Mouse (Mus musculus): ENCODE measurements around the gene Pacrg. TPM values are rescaled to one million over a fixed set of nuclear protein-coding genes. Genes with fewer than 3 reads are reported as not detected.

Pacrg gene
- polyA plus RNA-seq, 1 experiment from 2014 or later, result 18.4 TPM

GRCm38 (mm10) chr17:10635955-10636470 lies 204.1 kb downstream of the Pacrg start:
- Histone ChIP-seq H3K9me3 (ENCODE audit: control insufficient read depth, low read length) (no peaks in the 10 kb centered on the region), H3K36me3 (ENCODE audit: control insufficient read depth, insufficient read depth, low read length) (no peaks in the 10 kb centered on the region), H3K9ac (replicated peaks; ENCODE audit: low read depth, low read length) (no peak overlapping the region), H3K4me3 (ENCODE audit: low read depth, low read length) (no peak overlapping the region), H3K4me2 (ENCODE audit: low read depth, low read length) (no peak overlapping the region), H3K27ac (ENCODE audit: low read depth, low read length) (no peak overlapping the region), H3K27me3 (ENCODE audit: control insufficient read depth, insufficient read depth, low read length) (no peaks in the 10 kb centered on the region), H3K4me1 (ENCODE audit: control insufficient read depth, insufficient read depth, low read length) (0 out of 2 replicates have a peak, but pooled peaks cover 1% of the 10 kb centered on the region)
- ATAC-seq (ENCODE audit: low read depth), result no peak
- WGBS, result 61% methylated on average over 8 of the region's 8 CpGs

- no peaks in the 10 kb centered on the region for H3K9me3 ChIP-seq (ENCODE audit: control insufficient read depth, low read length)
- H3K36me3 ChIP-seq (ENCODE audit: control insufficient read depth, insufficient read depth, low read length), result no peaks in the 10 kb centered on the region
- H3K4me2 ChIP-seq (ENCODE audit: low read depth, low read length), result no peak overlapping the region
- whole genome bisulfite sequencing, result 90% methylated on average over 11 of the region's 11 CpGs
- no peak overlapping the region for H3K27ac ChIP-seq (ENCODE audit: low read depth, low read length)
- no peak overlapping the region for H3K9ac ChIP-seq (replicated peaks; ENCODE audit: low read depth, low read length)
- no peaks in the 10 kb centered on the region for H3K27me3 ChIP-seq (ENCODE audit: control insufficient read depth, insufficient read depth, low read length)
- H3K4me3 ChIP-seq (ENCODE audit: low read depth, low read length), result no peak overlapping the region
- H3K4me1 ChIP-seq (ENCODE audit: control insufficient read depth, insufficient read depth, low read length), result peaks cover 7% of the 10 kb centered on the region; the same call in 1 of the 2 replicates
- ATAC-seq (ENCODE audit: low read depth), result no peak
Measured at GRCm38 (mm10) chr17:10635470-10635869, 204.6 kb downstream of the Pacrg start.

- H3K4me1 ChIP-seq (ENCODE audit: control insufficient read depth, insufficient read depth, low read length), result peaks cover 8% of the 10 kb centered on the region; the same call in 1 of the 2 replicates
- no peak for ATAC-seq (ENCODE audit: low read depth)
- WGBS, result 95% methylated on average over 6 of the region's 6 CpGs
Measured at GRCm38 (mm10) chr17:10635046-10635445, 205.1 kb downstream of the Pacrg start.

GRCm38 (mm10) chr17:10633769-10634168 lies 206.3 kb downstream of the Pacrg start:
- Histone ChIP-seq H3K9ac (replicated peaks; ENCODE audit: low read depth, low read length) (no peak overlapping the region), H3K4me3 (ENCODE audit: low read depth, low read length) (no peak overlapping the region), H3K36me3 (ENCODE audit: control insufficient read depth, insufficient read depth, low read length) (no peaks in the 10 kb centered on the region), H3K4me2 (ENCODE audit: low read depth, low read length) (no peak overlapping the region), H3K27ac (ENCODE audit: low read depth, low read length) (no peak overlapping the region), H3K9me3 (ENCODE audit: control insufficient read depth, low read length) (no peaks in the 10 kb centered on the region), H3K27me3 (ENCODE audit: control insufficient read depth, insufficient read depth, low read length) (no peaks in the 10 kb centered on the region), H3K4me1 (ENCODE audit: control insufficient read depth, insufficient read depth, low read length) (peaks cover 8% of the 10 kb centered on the region; the same call in 1 of the 2 replicates)
- no peak for ATAC-seq (ENCODE audit: low read depth)
- WGBS, result 92% methylated on average over 7 of the region's 7 CpGs

More at GRCm38 (mm10) chr17:10635046-10635445, 205.1 kb downstream of the Pacrg start:
- Histone ChIP-seq H3K36me3 (ENCODE audit: control insufficient read depth, insufficient read depth, low read length) (no peaks in the 10 kb centered on the region), H3K9ac (replicated peaks; ENCODE audit: low read depth, low read length) (no peak overlapping the region), H3K27ac (ENCODE audit: low read depth, low read length) (no peak overlapping the region), H3K4me2 (ENCODE audit: low read depth, low read length) (no peak overlapping the region), H3K27me3 (ENCODE audit: control insufficient read depth, insufficient read depth, low read length) (no peaks in the 10 kb centered on the region), H3K9me3 (ENCODE audit: control insufficient read depth, low read length) (no peaks in the 10 kb centered on the region), H3K4me3 (ENCODE audit: low read depth, low read length) (no peak overlapping the region)

- no peak overlapping the region for H3K9ac ChIP-seq (replicated peaks; ENCODE audit: low read depth, low read length)
- WGBS, result 87% methylated on average over 4 of the region's 4 CpGs
- H3K27me3 ChIP-seq (ENCODE audit: control insufficient read depth, insufficient read depth, low read length), result no peaks in the 10 kb centered on the region
- peaks cover 12% of the 10 kb centered on the region; the same call in 1 of the 2 replicates for H3K4me1 ChIP-seq (ENCODE audit: control insufficient read depth, insufficient read depth, low read length)
- ATAC-seq (ENCODE audit: low read depth), result no peak
- no peak overlapping the region for H3K27ac ChIP-seq (ENCODE audit: low read depth, low read length)
- no peaks in the 10 kb centered on the region for H3K36me3 ChIP-seq (ENCODE audit: control insufficient read depth, insufficient read depth, low read length)
- H3K9me3 ChIP-seq (ENCODE audit: control insufficient read depth, low read length), result no peaks in the 10 kb centered on the region
- H3K4me3 ChIP-seq (ENCODE audit: low read depth, low read length), result no peak overlapping the region
- H3K4me2 ChIP-seq (ENCODE audit: low read depth, low read length), result no peak overlapping the region
Measured at GRCm38 (mm10) chr17:10628240-10628639, 211.9 kb downstream of the Pacrg start.

GRCm38 (mm10) chr17:10627476-10627875 lies 212.6 kb downstream of the Pacrg start:
- Histone ChIP-seq H3K4me3 (ENCODE audit: low read depth, low read length) (no peak overlapping the region), H3K9ac (replicated peaks; ENCODE audit: low read depth, low read length) (no peak overlapping the region), H3K27me3 (ENCODE audit: control insufficient read depth, insufficient read depth, low read length) (no peaks in the 10 kb centered on the region), H3K4me1 (ENCODE audit: control insufficient read depth, insufficient read depth, low read length) (peaks cover 12% of the 10 kb centered on the region; the same call in 1 of the 2 replicates), H3K4me2 (ENCODE audit: low read depth, low read length) (no peak overlapping the region), H3K27ac (ENCODE audit: low read depth, low read length) (no peak overlapping the region), H3K36me3 (ENCODE audit: control insufficient read depth, insufficient read depth, low read length) (no peaks in the 10 kb centered on the region), H3K9me3 (ENCODE audit: control insufficient read depth, low read length) (no peaks in the 10 kb centered on the region)
- ATAC-seq (ENCODE audit: low read depth), result no peak
- 31% methylated on average over 2 of the region's 2 CpGs for WGBS

- WGBS, result 70% methylated on average over 13 of the region's 13 CpGs
- H3K27ac ChIP-seq (ENCODE audit: low read depth, low read length), result no peak overlapping the region
- no peaks in the 10 kb centered on the region for H3K27me3 ChIP-seq (ENCODE audit: control insufficient read depth, insufficient read depth, low read length)
- H3K4me1 ChIP-seq (ENCODE audit: control insufficient read depth, insufficient read depth, low read length), result peaks cover 12% of the 10 kb centered on the region; the same call in 1 of the 2 replicates
- no peak for ATAC-seq (ENCODE audit: low read depth)
- no peak overlapping the region for H3K9ac ChIP-seq (replicated peaks; ENCODE audit: low read depth, low read length)
- H3K4me2 ChIP-seq (ENCODE audit: low read depth, low read length), result no peak overlapping the region
- no peaks in the 10 kb centered on the region for H3K9me3 ChIP-seq (ENCODE audit: control insufficient read depth, low read length)
- H3K36me3 ChIP-seq (ENCODE audit: control insufficient read depth, insufficient read depth, low read length), result no peaks in the 10 kb centered on the region
- H3K4me3 ChIP-seq (ENCODE audit: low read depth, low read length), result no peak overlapping the region
Measured at GRCm38 (mm10) chr17:10626299-10627095, 213.6 kb downstream of the Pacrg start.

- WGBS, result 93% methylated on average over 6 of the region's 6 CpGs
- no peak overlapping the region for H3K4me3 ChIP-seq (ENCODE audit: low read depth, low read length)
- no peaks in the 10 kb centered on the region for H3K27me3 ChIP-seq (ENCODE audit: control insufficient read depth, insufficient read depth, low read length)
- H3K36me3 ChIP-seq (ENCODE audit: control insufficient read depth, insufficient read depth, low read length), result no peaks in the 10 kb centered on the region
- 0 out of 2 replicates have a peak, but pooled peaks cover 4% of the 10 kb centered on the region for H3K4me1 ChIP-seq (ENCODE audit: control insufficient read depth, insufficient read depth, low read length)
- ATAC-seq (ENCODE audit: low read depth), result no peak
- no peak overlapping the region for H3K27ac ChIP-seq (ENCODE audit: low read depth, low read length)
- no peak overlapping the region for H3K4me2 ChIP-seq (ENCODE audit: low read depth, low read length)
- no peaks in the 10 kb centered on the region for H3K9me3 ChIP-seq (ENCODE audit: control insufficient read depth, low read length)
- H3K9ac ChIP-seq (replicated peaks; ENCODE audit: low read depth, low read length), result no peak overlapping the region
Measured at GRCm38 (mm10) chr17:10624699-10625424, 215.2 kb downstream of the Pacrg start.

- H3K9me3 ChIP-seq (ENCODE audit: control insufficient read depth, low read length), result no peaks in the 10 kb centered on the region
- H3K27me3 ChIP-seq (ENCODE audit: control insufficient read depth, insufficient read depth, low read length), result no peaks in the 10 kb centered on the region
- WGBS, result 52% methylated on average over 2 of the region's 2 CpGs
- no peak overlapping the region for H3K9ac ChIP-seq (replicated peaks; ENCODE audit: low read depth, low read length)
- no peak overlapping the region for H3K27ac ChIP-seq (ENCODE audit: low read depth, low read length)
- H3K4me2 ChIP-seq (ENCODE audit: low read depth, low read length), result no peak overlapping the region
- ATAC-seq (ENCODE audit: low read depth), result no peak
- no peaks in the 10 kb centered on the region for H3K4me1 ChIP-seq (ENCODE audit: control insufficient read depth, insufficient read depth, low read length)
- H3K4me3 ChIP-seq (ENCODE audit: low read depth, low read length), result no peak overlapping the region
- H3K36me3 ChIP-seq (ENCODE audit: control insufficient read depth, insufficient read depth, low read length), result no peaks in the 10 kb centered on the region
Measured at GRCm38 (mm10) chr17:10620621-10621020, 219.5 kb downstream of the Pacrg start.
